In genomic region chr8:11915721-11916120, GRCm38 (mm10) we compare ENCODE assay signal across 16 mouse cellular contexts.
A peak's percentile ranks its signal among the peaks of the same experiment; 100 is the strongest.
DNase-seq lines count a peak whose midpoint lies in the region; ATAC-seq and TF ChIP-seq lines count a peak whose summit lies in the region.
"Had no signal": no experiment of that assay in that cellular context is flagged by ENCODE, and none has a peak within 500 bp of the region (broad histone marks: within the 10 kb centered on the region; RNA-seq: fewer than 3 reads in every experiment).

No protein-coding gene starts in this region.

- ATAC-seq in forebrain, postnatal 0 days, result no peak
- no peak for ATAC-seq in limb, embryonic 13.5 days (ENCODE audit: low FRiP score, low read depth)
- no peak for ATAC-seq in embryonic facial prominence, embryonic 14.5 days (ENCODE audit: low read depth)
- no peak for ATAC-seq in intestine, embryonic 16.5 days
- ATAC-seq: CD4-positive, CD25-positive, alpha-beta regulatory T cell, adult 4 months; liver, embryonic 12.5 days had no signal

- H3K27ac ChIP-seq in forebrain, embryonic 10.5 days, result peak overlapping the region; percentile 64; the same call in 1 of the 2 replicates
- H3K27ac ChIP-seq in forebrain, postnatal 0 days (ENCODE audit: low read depth, low read length), result no peak overlapping the region
- H3K27ac ChIP-seq in limb, embryonic 13.5 days, result no peak overlapping the region
- H3K27ac ChIP-seq in limb, embryonic 10.5 days, result no peak overlapping the region
- H3K27ac ChIP-seq in embryonic facial prominence, embryonic 14.5 days (replicated peaks; ENCODE audit: low read depth, low read length), result no peak overlapping the region
- H3K27ac ChIP-seq in intestine, embryonic 16.5 days (ENCODE audit: low read length), result 0 out of 2 replicates have a peak overlapping the region, but pooled peaks have one; percentile 15
- H3K27ac ChIP-seq: liver, embryonic 12.5 days had no signal

- no peak for TF ChIP-seq CTCF in forebrain, postnatal 0 days (IDR thresholded peaks at IDR 0.05; ENCODE audit: low read depth)

- H3K27me3 ChIP-seq in forebrain, embryonic 10.5 days (ENCODE audit: poor library complexity, severe bottlenecking), result peaks cover 35% of the 10 kb centered on the region
- H3K27me3 ChIP-seq in forebrain, postnatal 0 days (ENCODE audit: insufficient read depth, low read length), result no peaks in the 10 kb centered on the region
- H3K27me3 ChIP-seq in limb, embryonic 13.5 days, result peaks cover 9% of the 10 kb centered on the region; the same call in 1 of the 2 replicates
- H3K27me3 ChIP-seq in limb, embryonic 10.5 days (ENCODE audit: low read depth, poor library complexity, severe bottlenecking), result no peaks in the 10 kb centered on the region
- peaks cover 5% of the 10 kb centered on the region; the same call in 1 of the 2 replicates for H3K27me3 ChIP-seq in embryonic facial prominence, embryonic 14.5 days (replicated peaks; ENCODE audit: control insufficient read depth, insufficient read depth, low read length)
- H3K27me3 ChIP-seq in intestine, embryonic 16.5 days (replicated peaks; ENCODE audit: control insufficient read depth, insufficient read depth, low read length), result no peaks in the 10 kb centered on the region

- H3K9ac ChIP-seq in forebrain, postnatal 0 days, result no peak overlapping the region
- H3K9ac ChIP-seq in limb, embryonic 13.5 days, result no peak overlapping the region
- no peak overlapping the region for H3K9ac ChIP-seq in embryonic facial prominence, embryonic 14.5 days (ENCODE audit: low read depth, low read length)
- no peak overlapping the region for H3K9ac ChIP-seq in intestine, embryonic 16.5 days (ENCODE audit: low read depth, low read length)
- H3K9ac ChIP-seq: heart, embryonic 12.5 days; liver, embryonic 12.5 days had no signal

- 93% methylated on average over 11 of the region's 11 CpGs for WGBS in forebrain, embryonic 10.5 days
- 88% methylated on average over 11 of the region's 11 CpGs for WGBS in forebrain, postnatal 0 days
- WGBS in limb, embryonic 13.5 days, result 91% methylated on average over 11 of the region's 11 CpGs
- 89% methylated on average over 11 of the region's 11 CpGs for WGBS in limb, embryonic 10.5 days
- WGBS in embryonic facial prominence, embryonic 14.5 days, result 90% methylated on average over 11 of the region's 11 CpGs
- WGBS in intestine, embryonic 16.5 days, result 87% methylated on average over 11 of the region's 11 CpGs

- peaks cover 48% of the 10 kb centered on the region for H3K4me1 ChIP-seq in forebrain, embryonic 10.5 days
- H3K4me1 ChIP-seq in forebrain, postnatal 0 days (ENCODE audit: insufficient read depth), result peaks cover 6% of the 10 kb centered on the region; the same call in 1 of the 2 replicates
- peaks cover 29% of the 10 kb centered on the region for H3K4me1 ChIP-seq in limb, embryonic 13.5 days
- H3K4me1 ChIP-seq in limb, embryonic 10.5 days, result peaks cover 22% of the 10 kb centered on the region
- H3K4me1 ChIP-seq in embryonic facial prominence, embryonic 14.5 days (ENCODE audit: control insufficient read depth, insufficient read depth, low read length), result peaks cover 20% of the 10 kb centered on the region
- H3K4me1 ChIP-seq in intestine, embryonic 16.5 days (ENCODE audit: control insufficient read depth, insufficient read depth, low read length), result peaks cover 22% of the 10 kb centered on the region
- H3K4me1 ChIP-seq: liver, embryonic 12.5 days; megakaryocyte, embryonic 14.5 days had no signal

- no peak for DNase-seq in forebrain, embryonic 10.5 days (ENCODE audit: extremely low spot score, low spot score)
- no peak for DNase-seq in forebrain, postnatal 0 days
- no peak for DNase-seq in limb, embryonic 10.5 days (ENCODE audit: low spot score)
- no peak for DNase-seq in embryonic facial prominence, embryonic 14.5 days (ENCODE audit: low spot score)
- no peak for DNase-seq in cerebellum, postnatal 36 days
- no peak for DNase-seq in layer of hippocampus, postnatal 10 days (ENCODE audit: low spot score in 2 of 2)
- DNase-seq: adrenal gland, adult 2 months; cerebellum, adult 11-12 months; kidney, adult 8-10 months; thymus, postnatal 36 days had no signal

- H3K4me3 ChIP-seq in forebrain, embryonic 10.5 days, result no peak overlapping the region
- no peak overlapping the region for H3K4me3 ChIP-seq in forebrain, postnatal 0 days (ENCODE audit: low read depth, low read length)
- no peak overlapping the region for H3K4me3 ChIP-seq in limb, embryonic 13.5 days
- no peak overlapping the region for H3K4me3 ChIP-seq in limb, embryonic 10.5 days
- no peak overlapping the region for H3K4me3 ChIP-seq in embryonic facial prominence, embryonic 14.5 days (ENCODE audit: low read depth, low read length)
- H3K4me3 ChIP-seq in intestine, embryonic 16.5 days (ENCODE audit: low read length), result no peak overlapping the region
- H3K4me3 ChIP-seq: heart, embryonic 12.5 days; liver, embryonic 12.5 days; megakaryocyte, embryonic 14.5 days had no signal

- no peaks in the 10 kb centered on the region for H3K9me3 ChIP-seq in forebrain, embryonic 10.5 days
- H3K9me3 ChIP-seq in forebrain, postnatal 0 days (ENCODE audit: low read length), result no peaks in the 10 kb centered on the region
- H3K9me3 ChIP-seq in limb, embryonic 13.5 days, result no peaks in the 10 kb centered on the region
- no peaks in the 10 kb centered on the region for H3K9me3 ChIP-seq in limb, embryonic 10.5 days (replicated peaks)
- no peaks in the 10 kb centered on the region for H3K9me3 ChIP-seq in embryonic facial prominence, embryonic 14.5 days (ENCODE audit: control insufficient read depth, low read length)
- no peaks in the 10 kb centered on the region for H3K9me3 ChIP-seq in intestine, embryonic 16.5 days (ENCODE audit: control insufficient read depth, low read length)
- H3K9me3 ChIP-seq: heart, embryonic 12.5 days; liver, embryonic 12.5 days; megakaryocyte, embryonic 14.5 days had no signal

- H3K4me2 ChIP-seq in forebrain, postnatal 0 days (ENCODE audit: low read depth), result no peak overlapping the region; the same call in 1 of the 2 replicates
- H3K4me2 ChIP-seq in limb, embryonic 13.5 days (replicated peaks), result peak overlapping the region; percentile 60; the same call in 1 of the 2 replicates
- H3K4me2 ChIP-seq in embryonic facial prominence, embryonic 14.5 days (ENCODE audit: low read depth, low read length), result 0 out of 2 replicates have a peak overlapping the region, but pooled peaks have one; percentile 50
- H3K4me2 ChIP-seq in intestine, embryonic 16.5 days (ENCODE audit: low read depth, low read length), result no peak overlapping the region
- H3K4me2 ChIP-seq: liver, embryonic 12.5 days had no signal

- H3K36me3 ChIP-seq in forebrain, embryonic 10.5 days (replicated peaks), result no peaks in the 10 kb centered on the region
- no peaks in the 10 kb centered on the region for H3K36me3 ChIP-seq in forebrain, postnatal 0 days (ENCODE audit: insufficient read depth)
- no peaks in the 10 kb centered on the region for H3K36me3 ChIP-seq in limb, embryonic 13.5 days
- H3K36me3 ChIP-seq in limb, embryonic 10.5 days, result no peaks in the 10 kb centered on the region
- no peaks in the 10 kb centered on the region for H3K36me3 ChIP-seq in embryonic facial prominence, embryonic 14.5 days (ENCODE audit: control insufficient read depth, insufficient read depth, low read length)
- H3K36me3 ChIP-seq in intestine, embryonic 16.5 days (ENCODE audit: control insufficient read depth, insufficient read depth, low read length), result no peaks in the 10 kb centered on the region
- H3K36me3 ChIP-seq: heart, embryonic 12.5 days; liver, embryonic 12.5 days had no signal

Comparison
In these comparisons a context has a peak if more than half of its experiments do, and no peak if none do; other contexts are left out.
1. H3K27ac ChIP-seq: peak in forebrain, embryonic 10.5 days (single experiment) and intestine, embryonic 16.5 days (single experiment); none in forebrain, postnatal 0 days (single experiment), limb, embryonic 13.5 days (single experiment), limb, embryonic 10.5 days (single experiment) and embryonic facial prominence, embryonic 14.5 days (single experiment).
2. H3K4me2 ChIP-seq: peak in limb, embryonic 13.5 days (single experiment) and embryonic facial prominence, embryonic 14.5 days (single experiment); none in forebrain, postnatal 0 days (single experiment) and intestine, embryonic 16.5 days (single experiment).